Mouse (Mus musculus): ENCODE results near the gene Frmd4b.

DNA sequence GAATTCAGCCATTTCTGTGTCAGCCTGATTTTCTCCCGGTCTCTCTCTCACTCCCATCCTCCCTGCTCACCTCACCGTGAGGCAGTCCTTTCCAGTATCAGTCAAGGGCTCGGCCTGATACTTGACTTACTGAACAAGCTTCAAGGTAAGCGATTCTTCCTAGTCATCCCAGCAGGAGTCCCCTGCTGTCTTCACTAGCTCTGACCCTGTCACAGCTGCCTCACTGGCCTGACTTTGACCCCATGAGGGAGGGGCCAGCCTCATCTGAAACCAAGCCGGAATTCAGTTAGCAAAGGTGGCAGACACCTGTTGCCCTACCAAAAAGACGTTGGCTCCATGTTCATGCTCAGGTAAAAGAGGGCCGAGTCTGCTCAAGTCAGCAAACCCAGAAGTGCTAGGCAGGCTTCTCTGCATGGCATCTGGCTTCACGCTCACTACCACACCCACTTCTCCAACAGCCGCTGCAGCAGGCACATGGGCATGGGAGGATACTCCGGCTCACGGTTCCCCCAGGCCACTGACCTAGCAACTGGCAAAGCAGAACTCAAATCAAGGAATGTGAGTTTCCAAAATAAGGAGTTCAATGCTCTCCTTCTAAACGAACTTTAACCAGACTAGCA is 99.6 kb downstream of the Frmd4b start:
- TF ChIP-seq CTCF (IDR thresholded peaks at IDR 0.05; ENCODE audit: low read depth) (no peak), EP300 (IDR thresholded peaks at IDR 0.05; ENCODE audit: low read depth) (no peak)

Measured in liver, embryonic 14.5 days (tissue).